Mouse (Mus musculus): ENCODE measurements around the gene Nqo2.

DNA sequence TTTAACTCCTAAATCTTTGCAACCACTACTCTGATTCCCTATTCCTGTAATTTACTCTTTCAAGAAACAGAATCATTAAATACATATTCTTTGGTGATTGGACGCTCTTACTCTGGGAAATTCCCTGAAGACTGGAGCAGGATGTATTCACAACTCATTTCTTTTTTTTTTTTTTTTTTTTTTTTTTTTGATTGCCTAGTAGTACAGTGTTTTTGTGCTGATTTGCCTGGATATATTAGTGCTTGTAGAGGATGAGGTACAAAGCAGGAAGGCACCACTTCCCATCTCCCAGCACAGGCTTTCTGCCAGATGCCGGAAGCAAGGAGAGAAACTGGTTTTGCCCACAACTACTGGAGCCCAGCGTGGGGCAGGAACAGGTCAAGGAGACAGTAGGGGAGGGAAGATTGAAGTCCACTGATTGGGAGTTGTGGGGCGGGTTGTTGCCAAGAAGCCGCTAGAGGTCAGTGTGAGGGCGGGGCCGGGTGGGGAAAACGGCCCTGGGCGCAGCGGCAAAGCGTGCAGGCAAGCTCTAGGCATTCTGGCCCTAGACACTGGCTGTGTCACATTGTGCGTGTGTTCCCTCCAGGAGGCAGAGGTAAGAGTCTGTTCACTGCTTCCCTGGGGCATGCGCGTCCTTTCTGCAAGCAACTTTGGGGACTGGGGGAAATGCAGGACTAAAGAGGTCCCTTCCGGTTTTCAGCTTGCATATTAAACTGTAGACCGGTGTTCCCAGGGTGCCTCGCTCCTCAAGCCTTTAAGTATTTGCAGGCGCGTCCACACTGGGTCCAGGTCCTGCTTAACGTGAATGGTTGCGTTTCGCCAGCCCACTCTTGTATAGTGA lies at the start of gene Nqo2:
- TF ChIP-seq FLI1 (IDR thresholded peaks at IDR 0.05; ENCODE audit: low read length) (no peak), GATA1 (IDR thresholded peaks at IDR 0.05; ENCODE audit: borderline replicate concordance, low read length) (no peak)

All from megakaryocyte, embryonic 14.5 days (primary cell).